Mouse (Mus musculus) ES-E14 (cell line): Measurements from ENCODE around the gene Ddb1.

Experiments used
- HCFC1 ChIP-seq: IDR thresholded peaks from 2 replicates; pipeline ENCODE4 v1.6.1; 2012; ENCODE audit warnings: low read length, inconsistent platforms, borderline replicate concordance; ENCODE audit not compliant: insufficient read depth
- MAFK ChIP-seq: IDR thresholded peaks from 2 replicates; pipeline ENCODE4 v1.6.1; 2014; ENCODE audit warnings: mild to moderate bottlenecking, low read depth, low read length, inconsistent platforms; ENCODE audit not compliant: insufficient read depth

DNA sequence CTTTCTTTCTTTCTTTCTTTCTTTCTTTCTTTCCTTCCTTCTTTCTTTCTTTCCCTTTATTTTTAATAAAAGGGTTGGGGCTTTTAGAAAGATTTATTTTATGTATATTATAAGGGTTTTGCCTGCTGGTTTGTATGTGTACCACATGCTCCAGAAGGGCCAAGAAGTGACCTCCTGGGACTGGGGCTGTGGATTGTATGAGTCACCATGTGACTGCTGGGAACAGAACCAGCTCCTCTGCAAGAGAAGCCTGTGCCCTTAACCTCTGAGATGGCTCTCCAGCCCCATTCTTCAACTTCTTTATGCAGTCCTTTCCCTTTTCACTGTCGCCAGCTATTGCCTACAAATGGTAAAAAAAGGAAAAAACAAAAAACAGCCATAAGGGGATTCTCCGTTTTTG is 40.5 kb downstream of the Ddb1 start:
- TF ChIP-seq HCFC1 (no peak), MAFK (no peak)
